Mouse (Mus musculus) brain, embryonic 14.5 days (tissue): ENCODE results near the gene Ankle1.

ENCODE experiments used
- CTCF ChIP-seq: fragments of 200-500 bp; IDR thresholded peaks from 2 replicates; pipeline ENCODE4 v1.5.1; 2012; ENCODE audit warnings: inconsistent platforms, mild to moderate bottlenecking, moderate library complexity, borderline replicate concordance; ENCODE audit not compliant: insufficient read depth, insufficient read length; ENCODE audit errors: extremely low read depth
- POLR2A ChIP-seq: fragments of 200-500 bp; IDR thresholded peaks from 2 replicates; pipeline ENCODE4 v1.6.1; 2012; ENCODE audit warnings: mild to moderate bottlenecking, inconsistent platforms, borderline replicate concordance; ENCODE audit not compliant: poor library complexity, insufficient read depth, insufficient read length, severe bottlenecking; ENCODE audit errors: extremely low read depth

GRCm38 (mm10) chr8:71385212-71385835, 20.5 kb upstream of the Ankle1 start:
- TF ChIP-seq CTCF (no peak), POLR2A (no peak)
